Mouse (Mus musculus): ENCODE data around the gene Gdf11.

DNA sequence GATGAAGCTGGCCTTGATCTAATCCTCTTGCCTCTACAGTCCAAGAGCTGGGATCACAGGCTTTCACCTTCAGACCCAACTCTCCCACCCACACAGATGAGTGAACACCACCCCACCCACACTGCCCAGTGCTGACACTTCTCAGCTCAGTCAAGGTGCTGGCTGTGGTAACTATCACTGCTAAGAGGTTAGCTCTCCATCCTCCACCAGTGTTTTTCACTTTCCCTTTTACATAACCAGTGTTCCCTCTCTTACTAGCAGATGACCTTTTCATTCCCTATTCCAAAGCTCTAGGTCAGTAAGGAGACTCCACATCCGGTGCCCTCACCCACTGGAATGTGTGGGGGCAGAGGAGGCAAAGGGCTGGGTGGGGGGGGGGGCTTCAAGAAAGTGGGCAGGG lies 29.7 kb upstream of the Gdf11 start:
- TF ChIP-seq CTCF (IDR thresholded peaks at IDR 0.05; ENCODE audit: borderline replicate concordance, insufficient read depth, low read length) (no peak), POLR2A (IDR thresholded peaks at IDR 0.05; ENCODE audit: low read depth, low read length) (0 out of 2 replicates have a peak, but pooled peaks have one; percentile 36)

Measured in embryonic fibroblast, embryonic 13.5 days (primary cell).